Mouse (Mus musculus) heart, adult 2 months (tissue): ENCODE results near the gene Prpf40b. TPM values are rescaled to one million over a fixed set of nuclear protein-coding genes. Genes with fewer than 3 reads are reported as not detected.

Experiments
- DNase-seq, 2 experiments: peaks; one replicate each; pipeline ENCODE4 v3.0.0; 2021
- H3K27ac ChIP-seq: fragments of 200-600 bp; 2 replicates; pipeline ENCODE4 v1.8.1; 2022
- H3K27me3 ChIP-seq: fragments of 200-500 bp; 2 replicates; pipeline ENCODE4 v1.6.1; 2012; ENCODE audit warnings: mild to moderate bottlenecking, low read length, inconsistent platforms, mixed read lengths; ENCODE audit not compliant: control insufficient read depth, insufficient read depth
- H3K36me3 ChIP-seq: fragments of 200-500 bp; 2 replicates; pipeline ENCODE4 v1.6.1; 2012; ENCODE audit warnings: low read length, inconsistent platforms; ENCODE audit not compliant: control insufficient read depth, insufficient read depth
- H3K4me1 ChIP-seq: fragments of 200-500 bp; 2 replicates; pipeline ENCODE4 v1.6.1; 2011; ENCODE audit warnings: low read length; ENCODE audit not compliant: control insufficient read depth, insufficient read depth
- H3K4me3 ChIP-seq: fragments of 200-600 bp; 2 replicates; pipeline ENCODE4 v1.8.1; 2022
- H3K79me2 ChIP-seq: fragments of 200-500 bp; replicated peaks from 2 replicates; pipeline ENCODE4 v1.6.1; 2012; ENCODE audit warnings: mild to moderate bottlenecking, inconsistent platforms, low read length, moderate library complexity, mixed read lengths; ENCODE audit not compliant: control insufficient read depth, insufficient read depth
- H3K9ac ChIP-seq: fragments of 200-500 bp; 2 replicates; pipeline ENCODE4 v1.6.1; 2012; ENCODE audit warnings: low read depth, mild to moderate bottlenecking, control low read depth, inconsistent platforms, low read length, mixed read lengths
- CTCF ChIP-seq: fragments of 200-600 bp; IDR thresholded peaks from 2 replicates; pipeline ENCODE4 v1.8.1; 2022; ENCODE audit warnings: antibody characterized with exemption, mild to moderate bottlenecking, moderate library complexity
- EP300 ChIP-seq: fragments of 200-500 bp; IDR thresholded peaks from 2 replicates; pipeline ENCODE4 v1.6.1; 2011; ENCODE audit warnings: low read depth, low read length, control low read depth; ENCODE audit not compliant: insufficient read depth
- POLR2A ChIP-seq: fragments of 200-500 bp; IDR thresholded peaks from 2 replicates; pipeline ENCODE4 v1.6.1; 2011; ENCODE audit warnings: mild to moderate bottlenecking, low read depth, low read length, control low read depth; ENCODE audit not compliant: insufficient read depth
- WGBS: fragments of 180-500 bp; shearing (Covaris S2); methylation state at CpG from one replicate; pipeline ENCODE4 v1.1.7; 2018; 5-methylcytosine and 5-hydroxymethylcytosine counted together
- intact Hi-C: fragments of 180-260 bp; cut with DNase I; formaldehyde crosslinking; loops from one replicate; pipeline ENCODE4 v1.15.1; 2025
- polyA plus RNA-seq: library from polyadenylated mRNA; depleted of rRNA; stranded (reverse); fragments of >200 nt; gene quantifications from 2 replicates; pipeline ENCODE4 v1.2.3, GENCODE M21; 2012
- total RNA-seq, 2 experiments: library from RNA; stranded (reverse); gene quantifications; 2 replicates each; pipeline ENCODE4 v1.2.3; 2021

Gene Prpf40b
- total and polyA plus RNA-seq, 3 experiments = 18.9 to 39.7 (median 23.4) TPM

- intact Hi-C loops = loop anchor here (5.0 to 10.0 kb wide), 2 partner anchors 177 to 205 kb away; partner anchors contain the start of gene Prph
- no peak overlapping the region for H3K27ac ChIP-seq
- peaks cover 4% of the 10 kb centered on the region for H3K4me1 ChIP-seq
- H3K4me3 ChIP-seq = no peak overlapping the region
- no peaks in the 10 kb centered on the region for H3K27me3 ChIP-seq
- no peaks in the 10 kb centered on the region for H3K36me3 ChIP-seq
- no peaks in the 10 kb centered on the region for H3K79me2 ChIP-seq
- H3K9ac ChIP-seq = no peak overlapping the region
- DNase-seq = peak; percentile 66 to 67
- TF ChIP-seq CTCF = no peak
- TF ChIP-seq EP300 = no peak
- TF ChIP-seq POLR2A = no peak; the same call in 1 of the 2 replicates
- 6% methylated on average over 9 of the region's 10 CpGs for WGBS
Measured at GRCm38 (mm10) chr15:99259730-99260252, 35.1 kb upstream of the Prpf40b start.

GRCm38 (mm10) chr15:99262702-99263101 lies 32.2 kb upstream of the Prpf40b start:
- no peaks in the 10 kb centered on the region for H3K36me3 ChIP-seq
- H3K4me1 ChIP-seq = peaks cover 4% of the 10 kb centered on the region
- TF ChIP-seq EP300 = no peak
- TF ChIP-seq POLR2A = no peak
- TF ChIP-seq CTCF = no peak
- DNase-seq = no peak
- no peak overlapping the region for H3K9ac ChIP-seq
- H3K79me2 ChIP-seq = no peaks in the 10 kb centered on the region
- 20% methylated on average over 10 of the region's 10 CpGs for WGBS
- intact Hi-C loops = loop anchor here (5.0 to 10.0 kb wide), 2 partner anchors 180 to 208 kb away; partner anchors contain the start of gene Prph
- H3K4me3 ChIP-seq = no peak overlapping the region
- no peak overlapping the region for H3K27ac ChIP-seq
- H3K27me3 ChIP-seq = no peaks in the 10 kb centered on the region

- no peak overlapping the region for H3K4me3 ChIP-seq
- intact Hi-C loops = loop anchor here (5.0 to 10.0 kb wide), 2 partner anchors 182 to 210 kb away; partner anchors contain the start of gene Prph
- no peak overlapping the region for H3K9ac ChIP-seq
- no peak overlapping the region for H3K27ac ChIP-seq
- H3K36me3 ChIP-seq = no peaks in the 10 kb centered on the region
- peaks cover 4% of the 10 kb centered on the region for H3K4me1 ChIP-seq
- no peak for TF ChIP-seq EP300
- TF ChIP-seq CTCF = no peak
- no peak for TF ChIP-seq POLR2A
- 85% methylated on average over 2 of the region's 2 CpGs for WGBS
- no peaks in the 10 kb centered on the region for H3K27me3 ChIP-seq
- H3K79me2 ChIP-seq = no peaks in the 10 kb centered on the region
- no peak for DNase-seq
Measured at GRCm38 (mm10) chr15:99264363-99264762, 30.5 kb upstream of the Prpf40b start.

- peak; percentile 57 to 58 for DNase-seq
- H3K4me3 ChIP-seq = no peak overlapping the region
- TF ChIP-seq CTCF = peak; percentile 92
- TF ChIP-seq POLR2A = no peak
- peak; percentile 73 for TF ChIP-seq EP300
Measured at GRCm38 (mm10) chr15:99265679-99266078, 29.2 kb upstream of the Prpf40b start.

GRCm38 (mm10) chr15:99276095-99276494 lies 18.8 kb upstream of the Prpf40b start:
- intact Hi-C loops = no loop called here
- Histone ChIP-seq H3K36me3 (no peaks in the 10 kb centered on the region), H3K79me2 (no peaks in the 10 kb centered on the region), H3K4me3 (no peak overlapping the region), H3K27me3 (no peaks in the 10 kb centered on the region), H3K27ac (no peak overlapping the region), H3K4me1 (no peaks in the 10 kb centered on the region), H3K9ac (no peak overlapping the region)
- no peak for DNase-seq
- no peak for TF ChIP-seq POLR2A
- no peak for TF ChIP-seq EP300
- no peak for TF ChIP-seq CTCF
- 83% methylated on average over 8 of the region's 8 CpGs for WGBS

More at GRCm38 (mm10) chr15:99265679-99266078, 29.2 kb upstream of the Prpf40b start:
- no peaks in the 10 kb centered on the region; the same call in 1 of the 2 replicates for H3K4me1 ChIP-seq
- no peaks in the 10 kb centered on the region for H3K79me2 ChIP-seq
- no peaks in the 10 kb centered on the region for H3K36me3 ChIP-seq
- WGBS = 23% methylated on average over 4 of the region's 4 CpGs
- intact Hi-C loops = loop anchor here (1.0 to 10.0 kb wide), 2 partner anchors 50 to 211 kb away; partner anchors contain the start of gene Prph
- H3K9ac ChIP-seq = no peak overlapping the region
- H3K27ac ChIP-seq = no peak overlapping the region
- H3K27me3 ChIP-seq = no peaks in the 10 kb centered on the region

- intact Hi-C loops = no loop called here
- Histone ChIP-seq H3K4me1 (no peaks in the 10 kb centered on the region), H3K27me3 (no peaks in the 10 kb centered on the region), H3K27ac (no peak overlapping the region), H3K4me3 (no peak overlapping the region), H3K36me3 (no peaks in the 10 kb centered on the region), H3K79me2 (no peaks in the 10 kb centered on the region), H3K9ac (no peak overlapping the region)
- DNase-seq = no peak
- TF ChIP-seq POLR2A (no peak), CTCF (no peak), EP300 (no peak)
- WGBS = 75% methylated on average over 7 of the region's 7 CpGs
Measured at GRCm38 (mm10) chr15:99278271-99278670, 16.6 kb upstream of the Prpf40b start.
